Comparison of ENCODE assay signal across 22 mouse cellular contexts in genomic region chr14:115047990-115048862, GRCm38 (mm10). TPM values are rescaled to one million over a fixed set of nuclear protein-coding genes. Genes with fewer than 3 reads are reported as not detected.
DNase-seq lines count a peak whose midpoint lies in the region; ATAC-seq and TF ChIP-seq lines count a peak whose summit lies in the region.
"Had no signal": no experiment of that assay in that cellular context is flagged by ENCODE, and none has a peak within 500 bp of the region (broad histone marks: within the 10 kb centered on the region; RNA-seq: fewer than 3 reads in every experiment).

No protein-coding gene starts in this region.

- peak; percentile 7; the same call in 1 of the 2 replicates for ATAC-seq in hindbrain, embryonic 11.5 days (ENCODE audit: low FRiP score)
- no peak for ATAC-seq in hindbrain, embryonic 14.5 days (ENCODE audit: low FRiP score)
- peak; percentile 16; the same call in 1 of the 2 replicates for ATAC-seq in common myeloid progenitor, adult 5-6 weeks (replicated peaks; ENCODE audit: low read depth, poor library complexity, severe bottlenecking)
- ATAC-seq: activated CD4-positive, CD25-positive, alpha-beta regulatory T cell, adult 4 months; forebrain, embryonic 15.5 days; inflammation-experienced regulatory T-cells, adult 6 months; intestine, postnatal 0 days had no signal

- no peak overlapping the region for H3K9ac ChIP-seq in hindbrain, embryonic 11.5 days (ENCODE audit: low read depth, low read length)
- H3K9ac ChIP-seq in hindbrain, embryonic 14.5 days: no peak overlapping the region
- H3K9ac ChIP-seq in CH12.LX (ENCODE audit: insufficient read depth, low read depth) (no peak overlapping the region), MEL (ENCODE audit: control insufficient read depth, low read depth, low read length, poor library complexity, severe bottlenecking) (no peak overlapping the region; the same call in 1 of the 2 replicates)
- H3K9ac ChIP-seq: embryonic facial prominence, embryonic 12.5 days; forebrain, embryonic 15.5 days; heart, embryonic 12.5 days had no signal

- H3K79me2 ChIP-seq in CH12.LX (replicated peaks; ENCODE audit: control insufficient read depth, extremely low read depth, insufficient read depth, poor library complexity, severe bottlenecking) (peaks cover 37% of the 10 kb centered on the region), MEL (ENCODE audit: control insufficient read depth, insufficient read depth, low read length, poor library complexity) (peaks cover 22% of the 10 kb centered on the region)

- no peak overlapping the region for H3K4me2 ChIP-seq in hindbrain, embryonic 11.5 days (replicated peaks; ENCODE audit: low read depth, low read length)
- H3K4me2 ChIP-seq in hindbrain, embryonic 14.5 days (replicated peaks): no peak overlapping the region
- H3K4me2 ChIP-seq in CH12.LX (ENCODE audit: insufficient read depth, low read depth, poor library complexity, severe bottlenecking): no peak overlapping the region
- H3K4me2 ChIP-seq: embryonic facial prominence, embryonic 12.5 days; forebrain, embryonic 15.5 days; heart, embryonic 12.5 days had no signal

- TF ChIP-seq RAD21 in CH12.LX (IDR thresholded peaks at IDR 0.05; ENCODE audit: low read depth, low read length) (no peak), MEL (IDR thresholded peaks at IDR 0.05; ENCODE audit: low read depth, low read length) (no peak)

- TF ChIP-seq EP300 in CH12.LX (IDR thresholded peaks at IDR 0.05; ENCODE audit: low read length) (no peak), MEL (IDR thresholded peaks at IDR 0.05; ENCODE audit: low read depth in 1 of 2, low read length in 2 of 2) (no peak)

- dilution Hi-C loops in CH12.LX (cut with MboI; ENCODE audit: extremely low pct_ligation_motif_present, extremely low pct_unique_long_range_greater_than_20kb, low sequenced_read_pairs): no loop called here

- no peak overlapping the region for H3K4me3 ChIP-seq in hindbrain, embryonic 11.5 days (ENCODE audit: low read depth, low read length)
- no peak overlapping the region for H3K4me3 ChIP-seq in hindbrain, embryonic 14.5 days (replicated peaks; ENCODE audit: low read length)
- no peak overlapping the region for H3K4me3 ChIP-seq in CH12.LX (replicated peaks in 1 of 3; ENCODE audit: low read depth in 2 of 3, low read length in 2 of 3, poor library complexity in 1 of 3)
- H3K4me3 ChIP-seq in MEL (ENCODE audit: control insufficient read depth in 1 of 2, insufficient read depth in 1 of 2, low read depth in 2 of 2, low read length in 2 of 2): no peak overlapping the region
- H3K4me3 ChIP-seq: embryonic facial prominence, embryonic 12.5 days; forebrain, embryonic 15.5 days; heart, embryonic 12.5 days; hindbrain, embryonic 10.5 days had no signal

- TF ChIP-seq CTCF in CH12.LX (conservative IDR thresholded peaks at IDR 0.05 in 1 of 2, IDR thresholded peaks at IDR 0.05 in 1 of 2; ENCODE audit: low read depth in 2 of 2, low read length in 2 of 2) (no peak), MEL (IDR thresholded peaks at IDR 0.05 in 2 of 3, conservative IDR thresholded peaks at IDR 0.05 in 1 of 3; ENCODE audit: control insufficient read depth in 1 of 3, insufficient read depth in 1 of 3, low read depth in 2 of 3, low read length in 3 of 3, poor library complexity in 1 of 3, severe bottlenecking in 1 of 3) (no peak)

- H3K36me3 ChIP-seq in hindbrain, embryonic 11.5 days (ENCODE audit: control insufficient read depth, insufficient read depth, low read length): 0 out of 2 replicates have a peak, but pooled peaks cover 3% of the 10 kb centered on the region
- peaks cover 55% of the 10 kb centered on the region for H3K36me3 ChIP-seq in hindbrain, embryonic 14.5 days (replicated peaks; ENCODE audit: control insufficient read depth, insufficient read depth)
- H3K36me3 ChIP-seq in CH12.LX (replicated peaks in 1 of 2; ENCODE audit: control insufficient read depth in 1 of 2, insufficient read depth in 1 of 2, low read length in 1 of 2): peaks cover 41 to 51% of the 10 kb centered on the region in 2 experiments
- peaks cover 40 to 62% of the 10 kb centered on the region in 2 experiments for H3K36me3 ChIP-seq in MEL (ENCODE audit: control insufficient read depth in 1 of 2, insufficient read depth in 2 of 2, low read length in 2 of 2)

- TF ChIP-seq POLR2A in CH12.LX (IDR thresholded peaks at IDR 0.05; ENCODE audit: low read depth, low read length) (peak; percentile 9), MEL (IDR thresholded peaks at IDR 0.05; ENCODE audit: control insufficient read depth in 1 of 2, insufficient read depth in 1 of 2, low read depth in 1 of 2, low read length in 2 of 2, poor library complexity in 1 of 2) (no peak)

- DNase-seq in hindbrain, embryonic 11.5 days (ENCODE audit: low spot score): no peak
- no peak for DNase-seq in hindbrain, embryonic 14.5 days (ENCODE audit: low spot score)
- peak; percentile 63 for DNase-seq in CH12.LX (ENCODE audit: extremely low read depth)
- DNase-seq in MEL (ENCODE audit: low read depth, low spot score): peak; percentile 94
- DNase-seq in adrenal gland, postnatal 10 days: no peak
- DNase-seq in urinary bladder, postnatal 36 days (ENCODE audit: low spot score in 2 of 2): no peak
- DNase-seq: adrenal gland, postnatal 25 days; cerebellum, adult 2 months; cerebellum, postnatal 10 days; heart, adult 18-20 months; kidney, adult 8-10 months had no signal

- WGBS in hindbrain, embryonic 11.5 days: 65% methylated on average over 5 of the region's 5 CpGs
- 58% methylated on average over 5 of the region's 5 CpGs for WGBS in hindbrain, embryonic 14.5 days

- in situ Hi-C loops in CH12.LX (cut with MboI; ENCODE audit: low pct_ligation_motif_present, low pct_unique_long_range_greater_than_20kb, low sequenced_read_pairs): no loop called here

- no peak overlapping the region for H3K27ac ChIP-seq in hindbrain, embryonic 11.5 days (ENCODE audit: low read depth, low read length)
- H3K27ac ChIP-seq in hindbrain, embryonic 14.5 days: no peak overlapping the region
- H3K27ac ChIP-seq in CH12.LX (ENCODE audit: insufficient read depth, low read depth) (no peak overlapping the region), MEL (ENCODE audit: control insufficient read depth, low read depth, low read length) (peak overlapping the region; percentile 2)
- H3K27ac ChIP-seq: embryonic facial prominence, embryonic 12.5 days; forebrain, embryonic 15.5 days; hindbrain, embryonic 10.5 days had no signal

- H3K4me1 ChIP-seq in hindbrain, embryonic 11.5 days (replicated peaks; ENCODE audit: control insufficient read depth, insufficient read depth, low read length): no peaks in the 10 kb centered on the region; the same call in 1 of the 2 replicates
- H3K4me1 ChIP-seq in hindbrain, embryonic 14.5 days (replicated peaks; ENCODE audit: control insufficient read depth, insufficient read depth, low read length): peaks cover 11% of the 10 kb centered on the region
- H3K4me1 ChIP-seq in CH12.LX (ENCODE audit: control insufficient read depth in 1 of 2, insufficient read depth in 2 of 2) (peaks cover 0 to 21% of the 10 kb centered on the region in 2 experiments; a peak in 3 of 4 replicates), MEL (ENCODE audit: control insufficient read depth in 1 of 2, insufficient read depth in 2 of 2, low read length in 2 of 2) (peaks cover 30 to 35% of the 10 kb centered on the region in 2 experiments)

- no peaks in the 10 kb centered on the region for H3K27me3 ChIP-seq in hindbrain, embryonic 11.5 days (ENCODE audit: control insufficient read depth, insufficient read depth, low read length)
- no peaks in the 10 kb centered on the region for H3K27me3 ChIP-seq in hindbrain, embryonic 14.5 days (ENCODE audit: control insufficient read depth, insufficient read depth, low read length)
- H3K27me3 ChIP-seq in CH12.LX (replicated peaks): no peaks in the 10 kb centered on the region
- no peaks in the 10 kb centered on the region for H3K27me3 ChIP-seq in MEL (ENCODE audit: control insufficient read depth in 1 of 2, insufficient read depth in 2 of 2, low read length in 2 of 2)
- H3K27me3 ChIP-seq: embryonic facial prominence, embryonic 12.5 days; forebrain, embryonic 15.5 days; heart, embryonic 12.5 days had no signal

- no peaks in the 10 kb centered on the region for H3K9me3 ChIP-seq in hindbrain, embryonic 11.5 days (ENCODE audit: control insufficient read depth, low read length)
- H3K9me3 ChIP-seq in hindbrain, embryonic 14.5 days (ENCODE audit: control insufficient read depth, low read length): no peaks in the 10 kb centered on the region
- no peaks in the 10 kb centered on the region for H3K9me3 ChIP-seq in CH12.LX (replicated peaks; ENCODE audit: low read length)
- H3K9me3 ChIP-seq in MEL (replicated peaks; ENCODE audit: insufficient read depth, low read length): no peaks in the 10 kb centered on the region
- H3K9me3 ChIP-seq: embryonic facial prominence, embryonic 12.5 days; forebrain, embryonic 15.5 days; heart, embryonic 12.5 days; hindbrain, embryonic 10.5 days had no signal

TF ChIP-seq in CH12.LX, 34 proteins besides CTCF, POLR2A, EP300 and RAD21 (continues in another document):
- TF ChIP-seq TCF12 (IDR thresholded peaks at IDR 0.05; ENCODE audit: low read depth, low read length): no peak
- no peak for TF ChIP-seq BHLHE40 (IDR thresholded peaks at IDR 0.05; ENCODE audit: low read depth, low read length)
- TF ChIP-seq USF1 (IDR thresholded peaks at IDR 0.05; ENCODE audit: low read depth, low read length): no peak
- TF ChIP-seq RCOR1 (conservative IDR thresholded peaks at IDR 0.05; ENCODE audit: low read depth, low read length): no peak
- no peak for TF ChIP-seq ETS1 (conservative IDR thresholded peaks at IDR 0.05; ENCODE audit: low read depth, low read length)
- TF ChIP-seq SMC3 (IDR thresholded peaks at IDR 0.05; ENCODE audit: low read depth, low read length): no peak

TF ChIP-seq in MEL, 35 proteins besides CTCF, POLR2A, EP300 and RAD21 (continues in another document):
- TF ChIP-seq TCF12 (IDR thresholded peaks at IDR 0.05; ENCODE audit: low read depth, low read length) (no peak), ZKSCAN1 (IDR thresholded peaks at IDR 0.05; ENCODE audit: low read depth, low read length) (no peak), MAZ (IDR thresholded peaks at IDR 0.05; ENCODE audit: low read depth, low read length) (no peak), ZMIZ1 (IDR thresholded peaks at IDR 0.05; ENCODE audit: low read depth, low read length) (no peak), HCFC1 (IDR thresholded peaks at IDR 0.05; ENCODE audit: low read depth, low read length) (no peak), USF1 (IDR thresholded peaks at IDR 0.05; ENCODE audit: low read depth, low read length) (no peak), TAL1 (IDR thresholded peaks at IDR 0.05; ENCODE audit: low read length) (no peak)

RNA-seq across cellular contexts. Expression of gene Gpc5, which starts 43.8 kb away (rescaled TPM):
- 0.45 and 0.73 TPM in 2 replicates for polyA plus RNA-seq in hindbrain, embryonic 11.5 days (2014; fragmentation: Nextera tagmentation; extraction: Ambion mirVana)
- polyA plus RNA-seq in hindbrain, embryonic 14.5 days (2014; fragmentation: Nextera tagmentation; extraction: Ambion mirVana): 11.9 and 12.3 TPM in 2 replicates
- not detected in 2 replicates for total RNA-seq in CH12.LX (2012; rRNA removed)
- total RNA-seq in CH12.LX (2014; rRNA removed): not detected in 2 replicates
- 0.14 TPM in 1 of 2 replicates, not detected in the other for polyA plus RNA-seq in CH12.LX (2012; ENCODE audit: insufficient read length, low read depth)
- total RNA-seq in MEL (2012; rRNA removed): not detected in 2 replicates
- polyA plus RNA-seq in MEL (2012; ENCODE audit: insufficient read depth in 1 of 2, insufficient read length in 2 of 2, low read depth in 1 of 2, low replicate concordance in 2 of 2, missing spikeins in 1 of 2): not detected
- total RNA-seq in common myeloid progenitor, adult 5-6 weeks (2017): not detected in 2 replicates
- total RNA-seq in adrenal gland, postnatal 10 days (2021): under 1 TPM; 0.24 to 0.27 TPM
- total RNA-seq: gastrocnemius, adult 8-10 months; gastrocnemius, postnatal 4 days; heart, adult 18-20 months; heart, postnatal 25 days had no signal
- polyA plus RNA-seq: activated CD4-positive, CD25-positive, alpha-beta regulatory T cell, adult 4 months; inflammation-experienced regulatory T-cells, adult 6 months had no signal

Comparison
In these comparisons a context has a peak if more than half of its experiments do, and no peak if none do; other contexts are left out.
1. DNase-seq: peak in CH12.LX (single experiment) and MEL (single experiment); none in hindbrain, embryonic 11.5 days (single experiment), hindbrain, embryonic 14.5 days (single experiment), adrenal gland, postnatal 10 days (single experiment) and urinary bladder, postnatal 36 days (0 of 2).